Mouse (Mus musculus) small intestine, adult 2 months (tissue): ENCODE results near the gene Ttll12. TPM values are rescaled to one million over a fixed set of nuclear protein-coding genes. Genes with fewer than 3 reads are reported as not detected.

Experiments used
- H3K27ac ChIP-seq: fragments of 200-500 bp; 2 replicates; pipeline ENCODE4 v1.5.1; 2012; ENCODE audit warnings: low read depth, low read length, control low read depth, inconsistent platforms; ENCODE audit not compliant: insufficient read depth
- H3K27me3 ChIP-seq: fragments of 200-500 bp; 2 replicates; pipeline ENCODE4 v1.6.1; 2012; ENCODE audit warnings: mild to moderate bottlenecking, moderate library complexity, low read length, inconsistent platforms; ENCODE audit not compliant: control insufficient read depth, insufficient read depth
- H3K36me3 ChIP-seq: fragments of 200-500 bp; 2 replicates; pipeline ENCODE4 v1.6.1; 2012; ENCODE audit warnings: mild to moderate bottlenecking, low read length, control low read depth, inconsistent platforms; ENCODE audit not compliant: control insufficient read depth, insufficient read depth
- H3K4me1 ChIP-seq: fragments of 200-500 bp; 2 replicates; pipeline ENCODE4 v1.6.1; 2012; ENCODE audit warnings: low read length, inconsistent platforms, mixed read lengths; ENCODE audit not compliant: control insufficient read depth, insufficient read depth, insufficient read length
- H3K4me3 ChIP-seq: fragments of 200-500 bp; 2 replicates; pipeline ENCODE4 v1.5.1; 2012; ENCODE audit warnings: low read depth, mild to moderate bottlenecking, control low read depth, inconsistent platforms, low read length, moderate library complexity
- CTCF ChIP-seq: fragments of 200-500 bp; IDR thresholded peaks from 2 replicates; pipeline ENCODE4 v1.5.1; 2012; ENCODE audit warnings: low read depth, mild to moderate bottlenecking, control low read depth, inconsistent platforms, low read length, moderate library complexity, mixed read lengths; ENCODE audit not compliant: insufficient replicate concordance, insufficient read length; ENCODE audit errors: extremely low read depth
- POLR2A ChIP-seq: fragments of 200-500 bp; IDR thresholded peaks from 2 replicates; pipeline ENCODE4 v1.6.1; 2012; ENCODE audit warnings: low read depth, mild to moderate bottlenecking, control low read depth, inconsistent platforms, low read length, moderate library complexity
- WGBS: fragments of 180-500 bp; shearing (Covaris S2); methylation state at CpG from one replicate; pipeline ENCODE4 v1.1.7; 2018; 5-methylcytosine and 5-hydroxymethylcytosine counted together
- polyA plus RNA-seq: library from polyadenylated mRNA; depleted of rRNA; stranded (reverse); fragments of >200 nt; gene quantifications from 2 replicates; pipeline ENCODE4 v1.2.3, GENCODE M21; 2012

The Ttll12 gene
- polyA plus RNA-seq, 1 experiment, result 17.5 TPM

DNA sequence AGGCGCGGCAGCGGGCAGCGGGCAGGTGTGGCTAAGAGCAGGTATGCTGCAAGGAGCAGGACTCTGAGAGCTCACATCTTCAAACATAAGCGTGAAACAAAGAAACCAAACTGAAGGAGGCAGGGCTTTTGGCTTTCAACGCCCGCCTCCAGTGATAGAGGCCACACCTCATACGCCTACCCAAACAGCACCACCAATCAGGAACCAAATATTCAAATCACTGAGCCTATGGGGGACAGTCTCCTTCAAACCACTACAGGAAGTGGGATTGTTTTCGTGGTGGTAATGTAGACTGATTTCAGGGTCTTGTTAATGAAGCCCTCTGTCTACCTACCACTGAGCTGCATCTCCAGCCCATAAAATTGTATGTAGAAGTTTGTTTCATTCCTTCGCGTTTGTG, 25.3 kb downstream of the Ttll12 start:
- H3K36me3 ChIP-seq, result peaks cover 15% of the 10 kb centered on the region
- 73% methylated on average over 11 of the region's 11 CpGs for WGBS
- H3K27ac ChIP-seq, result no peak overlapping the region
- no peaks in the 10 kb centered on the region for H3K27me3 ChIP-seq
- H3K4me3 ChIP-seq, result no peak overlapping the region
- H3K4me1 ChIP-seq, result peaks cover 5% of the 10 kb centered on the region; the same call in 1 of the 2 replicates
- TF ChIP-seq CTCF, result no peak

DNA sequence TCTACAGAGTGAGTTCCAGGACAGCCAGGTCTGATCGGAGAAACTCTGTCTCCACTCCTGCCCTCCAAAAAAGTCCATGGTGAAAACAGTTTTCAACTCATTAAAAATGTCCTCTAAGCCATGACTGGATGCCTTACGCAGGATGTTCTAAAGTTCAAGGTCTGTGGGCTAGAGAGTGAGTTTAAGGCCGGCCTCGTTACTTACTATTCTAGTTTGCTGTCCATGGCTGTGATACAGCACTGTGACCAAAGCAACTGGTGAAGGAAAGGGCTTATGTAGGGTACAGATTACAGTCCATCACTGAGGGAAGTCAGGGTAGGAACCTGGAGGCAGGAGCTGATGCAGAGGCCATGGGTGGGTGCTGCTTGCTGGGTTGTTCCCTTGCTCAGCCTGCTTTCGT, 26.4 kb downstream of the Ttll12 start:
- Histone ChIP-seq H3K4me1 (peaks cover 8% of the 10 kb centered on the region), H3K27me3 (no peaks in the 10 kb centered on the region), H3K36me3 (peaks cover 5% of the 10 kb centered on the region; the same call in 1 of the 2 replicates), H3K4me3 (no peak overlapping the region), H3K27ac (no peak overlapping the region)
- WGBS, result 94% methylated on average over 5 of the region's 5 CpGs
- TF ChIP-seq POLR2A (no peak), CTCF (no peak)

DNA sequence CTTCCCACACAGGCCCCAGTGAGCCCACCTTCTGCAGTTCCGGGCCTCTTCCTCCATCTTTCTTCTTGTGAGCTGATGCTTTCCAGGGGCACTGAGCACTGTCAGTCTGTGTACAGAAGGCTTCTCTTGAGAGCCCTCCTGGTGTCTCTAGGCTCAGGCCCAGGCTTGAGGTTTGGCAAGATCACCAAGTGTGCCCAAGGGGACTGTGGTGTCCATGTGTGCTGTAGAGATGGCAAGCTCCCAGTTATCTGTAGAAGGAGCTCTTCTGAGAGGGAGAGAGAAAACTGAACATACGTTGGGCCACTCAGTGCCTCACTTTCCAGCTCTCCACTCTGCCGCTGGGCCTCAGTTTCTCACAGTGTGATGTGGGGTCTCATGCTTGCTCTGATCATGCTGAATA, 27.2 kb downstream of the Ttll12 start:
- Histone ChIP-seq H3K27ac (no peak overlapping the region), H3K4me3 (no peak overlapping the region), H3K4me1 (peaks cover 8% of the 10 kb centered on the region), H3K27me3 (no peaks in the 10 kb centered on the region), H3K36me3 (peaks cover 2% of the 10 kb centered on the region; the same call in 1 of the 2 replicates)
- no peak for TF ChIP-seq POLR2A
- TF ChIP-seq CTCF, result no peak
- 91% methylated on average over 3 of the region's 3 CpGs for WGBS

DNA sequence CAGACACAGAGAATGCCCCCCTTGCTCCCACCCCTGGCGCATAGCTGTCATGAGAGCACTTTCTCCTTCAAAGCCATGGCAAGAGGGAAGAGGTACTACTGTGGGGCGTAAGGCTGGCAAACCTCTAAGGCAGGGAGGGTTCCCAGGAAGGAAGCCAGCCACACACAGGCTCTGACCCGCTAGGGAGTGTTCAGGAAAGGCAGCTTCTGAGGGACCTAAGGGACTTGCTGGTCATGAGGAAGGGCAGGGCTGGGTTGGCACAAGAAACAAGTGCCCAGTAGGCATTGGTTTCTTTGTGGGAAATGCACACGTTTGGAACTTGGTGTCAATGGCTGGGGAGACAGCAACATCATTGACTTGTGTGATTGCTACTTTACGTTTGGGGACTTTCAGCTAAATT, 29.0 kb downstream of the Ttll12 start:
- peaks cover 8% of the 10 kb centered on the region for H3K4me1 ChIP-seq
- H3K4me3 ChIP-seq, result no peak overlapping the region
- no peaks in the 10 kb centered on the region for H3K27me3 ChIP-seq
- TF ChIP-seq CTCF, result no peak
- TF ChIP-seq POLR2A, result no peak
- H3K36me3 ChIP-seq, result no peaks in the 10 kb centered on the region
- no peak overlapping the region for H3K27ac ChIP-seq
- 78% methylated on average over 5 of the region's 5 CpGs for WGBS

DNA sequence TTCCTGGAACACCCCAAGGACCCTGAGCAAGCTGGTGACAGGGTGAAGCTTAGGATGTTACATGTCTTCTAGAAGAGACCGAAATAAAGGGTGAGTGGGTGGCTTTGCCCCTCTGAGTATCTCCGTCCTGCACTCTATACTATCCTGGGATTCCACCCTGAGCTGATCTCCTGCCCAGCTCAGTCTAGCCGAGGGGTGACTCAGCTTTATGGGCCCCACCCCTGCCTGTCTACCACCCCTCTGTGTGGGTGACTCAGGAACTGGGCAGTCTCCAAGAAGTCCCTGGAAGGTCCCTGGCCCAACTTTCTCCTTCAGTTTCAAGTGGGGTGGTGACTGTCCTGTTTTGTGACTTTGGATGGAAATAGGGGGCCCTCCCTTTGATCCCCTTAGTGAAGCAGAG, 29.5 kb downstream of the Ttll12 start:
- no peak for TF ChIP-seq POLR2A
- no peak for TF ChIP-seq CTCF
- Histone ChIP-seq H3K27ac (no peak overlapping the region), H3K36me3 (no peaks in the 10 kb centered on the region), H3K4me3 (no peak overlapping the region), H3K4me1 (peaks cover 8% of the 10 kb centered on the region), H3K27me3 (no peaks in the 10 kb centered on the region)
- 71% methylated on average over 3 of the region's 3 CpGs for WGBS

DNA sequence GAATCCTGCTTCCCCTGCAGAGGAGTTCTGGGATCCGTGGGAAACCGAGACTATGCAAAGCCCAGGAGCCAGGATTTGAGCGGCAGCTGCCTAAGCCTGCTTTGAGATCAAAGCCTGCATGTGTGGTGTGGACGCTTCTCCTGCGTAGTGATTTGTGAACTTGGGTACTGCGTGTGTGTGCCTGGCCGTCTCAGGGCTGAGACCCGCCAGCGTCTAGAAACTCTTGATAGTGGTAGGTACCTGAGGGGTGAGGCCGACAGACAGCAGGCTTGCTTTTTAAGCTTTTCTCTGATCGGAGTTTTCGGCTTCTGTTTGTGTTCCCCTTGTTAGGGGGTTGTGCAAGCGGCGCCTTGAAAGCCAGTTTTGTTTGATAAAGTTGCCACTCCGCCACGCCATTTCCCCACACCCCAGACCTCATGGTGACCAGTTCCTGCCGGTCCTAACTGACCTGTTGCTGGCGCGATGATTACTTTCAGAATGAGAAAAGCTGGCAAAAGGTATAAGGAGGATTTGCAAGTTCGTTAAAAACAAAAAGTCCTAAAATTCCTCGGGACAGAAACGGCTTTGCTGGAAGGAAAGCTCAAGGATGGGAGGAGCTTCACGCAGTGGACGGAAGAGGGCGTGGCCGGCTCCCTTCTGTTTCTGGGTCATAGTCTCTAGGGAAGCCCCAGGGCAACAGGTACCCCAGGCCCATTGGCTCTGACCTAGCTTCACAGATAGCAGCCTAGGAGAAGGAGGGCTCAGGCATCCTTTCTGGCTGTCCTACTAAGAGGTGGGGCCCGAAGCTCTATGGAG, 30.9 kb downstream of the Ttll12 start:
- H3K27me3 ChIP-seq, result no peaks in the 10 kb centered on the region
- peaks cover 6% of the 10 kb centered on the region; the same call in 1 of the 2 replicates for H3K4me1 ChIP-seq
- 1% methylated on average over 27 of the region's 27 CpGs for WGBS
- H3K4me3 ChIP-seq, result peak overlapping the region; percentile 78
- no peak for TF ChIP-seq CTCF
- no peak for TF ChIP-seq POLR2A
- peak overlapping the region; percentile 59 for H3K27ac ChIP-seq
- H3K36me3 ChIP-seq, result no peaks in the 10 kb centered on the region

DNA sequence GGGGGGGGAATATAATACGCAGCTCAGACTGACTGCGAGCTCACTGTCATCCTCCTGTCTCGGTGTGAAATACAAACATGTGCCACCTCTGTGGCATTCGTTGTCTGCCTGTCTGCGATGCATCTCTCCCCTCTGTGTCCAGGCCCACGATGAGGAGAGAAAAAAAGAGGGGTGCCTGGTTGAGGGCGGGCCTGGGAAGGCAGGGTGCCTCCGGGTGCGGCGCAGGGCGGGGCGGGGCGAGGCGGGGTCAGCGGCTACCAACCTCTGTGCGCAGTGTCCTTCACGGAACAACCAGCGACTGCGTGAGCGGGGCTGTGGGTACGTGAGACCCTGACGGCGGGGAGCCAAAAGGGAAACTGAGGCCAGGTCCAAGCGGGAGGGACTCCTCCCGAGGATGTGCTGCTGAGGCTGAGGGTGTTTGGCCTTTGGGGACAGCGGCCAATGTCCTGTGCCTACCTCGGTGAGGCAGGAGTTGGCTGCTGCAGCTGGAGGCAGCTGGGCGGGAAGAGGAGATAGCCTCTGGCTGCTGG, 31.6 kb downstream of the Ttll12 start, which contains the start of the genes Tspo and Mcat:
Gene Tspo (plus strand): TSS at position 266 of the 530 bp plus-strand sequence.
Gene Mcat (minus strand): TSS at position 461 of the 530 bp plus-strand sequence.
- TF ChIP-seq POLR2A (no peak), CTCF (no peak)
- under 1% methylated on average over 28 of the region's 28 CpGs for WGBS
- H3K4me3 ChIP-seq, result peak within 1 kb of the TSS; percentile 78
- peaks cover 6% of the 10 kb centered on the region; the same call in 1 of the 2 replicates for H3K4me1 ChIP-seq
- H3K27me3 ChIP-seq, result no peaks in the 10 kb centered on the region
- peak within 1 kb of the TSS; percentile 59 for H3K27ac ChIP-seq
- H3K36me3 ChIP-seq, result no peaks in the 10 kb centered on the region
